Mouse (Mus musculus) lung, adult 2 months (tissue): ENCODE data around the gene Gm13275.

ENCODE experiments used
- CTCF ChIP-seq: fragments of 200-500 bp; IDR thresholded peaks from 2 replicates; pipeline ENCODE4 v1.5.1; 2011; ENCODE audit warnings: mild to moderate bottlenecking, low read length, control low read depth; ENCODE audit not compliant: insufficient read depth
- POLR2A ChIP-seq: fragments of 200-500 bp; IDR thresholded peaks from 2 replicates; pipeline ENCODE4 v1.6.1; 2011; ENCODE audit warnings: low read depth, mild to moderate bottlenecking, control low read depth, low read length, borderline replicate concordance; ENCODE audit errors: extremely low read depth

GRCm38 (mm10) chr4:88819659-88820058, 25.4 kb downstream of the Gm13275 start, which contains the start of gene Ifna11:
- TF ChIP-seq POLR2A (no peak), CTCF (no peak)
